Mouse (Mus musculus): Measurements from ENCODE around the gene Gpatch8. TPM values are rescaled to one million over a fixed set of nuclear protein-coding genes. Genes with fewer than 3 reads are reported as not detected.

Gpatch8 gene
- total and polyA plus RNA-seq, 3 experiments, result 17.9 to 29.7 (median 25.8) TPM

GRCm38 (mm10) chr11:102552051-102552450, 4.1 kb downstream of the Gpatch8 start:
- Histone ChIP-seq H3K27ac (ENCODE audit: control insufficient read depth, low read depth, low read length) (no peak overlapping the region), H3K4me1 (ENCODE audit: control insufficient read depth in 1 of 2, insufficient read depth in 2 of 2, low read length in 2 of 2) (peaks cover 13 to 14% of the 10 kb centered on the region in 2 experiments), H3K4me3 (ENCODE audit: control insufficient read depth in 1 of 2, insufficient read depth in 1 of 2, low read depth in 2 of 2, low read length in 2 of 2) (no peak overlapping the region), H3K79me2 (ENCODE audit: control insufficient read depth, insufficient read depth, low read length, poor library complexity) (peaks cover 67% of the 10 kb centered on the region), H3K27me3 (ENCODE audit: control insufficient read depth in 1 of 2, insufficient read depth in 2 of 2, low read length in 2 of 2) (no peaks in the 10 kb centered on the region), H3K9me3 (replicated peaks; ENCODE audit: insufficient read depth, low read length) (no peaks in the 10 kb centered on the region), H3K9ac (ENCODE audit: control insufficient read depth, low read depth, low read length, poor library complexity, severe bottlenecking) (no peak overlapping the region), H3K36me3 (ENCODE audit: control insufficient read depth in 1 of 2, insufficient read depth in 2 of 2, low read length in 2 of 2) (peaks cover 9 to 33% of the 10 kb centered on the region in 2 experiments; a peak in 3 of 4 replicates)
- peak; percentile 58 for DNase-seq (ENCODE audit: low read depth, low spot score)
- TF ChIP-seq JUND (IDR thresholded peaks at IDR 0.05; ENCODE audit: low read depth, low read length) (no peak), ZNF384 (IDR thresholded peaks at IDR 0.05; ENCODE audit: low read depth, low read length) (no peak), ETS1 (IDR thresholded peaks at IDR 0.05; ENCODE audit: low read depth, low read length) (no peak), ZMIZ1 (IDR thresholded peaks at IDR 0.05; ENCODE audit: low read depth, low read length) (no peak), CTCF (IDR thresholded peaks at IDR 0.05 in 2 of 3, conservative IDR thresholded peaks at IDR 0.05 in 1 of 3; ENCODE audit: control insufficient read depth in 1 of 3, insufficient read depth in 1 of 3, low read depth in 2 of 3, low read length in 3 of 3, poor library complexity in 1 of 3, severe bottlenecking in 1 of 3) (peak in 1 of 3 experiments; percentile 31; a peak in 3 of 6 replicates), GATA1 (IDR thresholded peaks at IDR 0.05; ENCODE audit: low read depth, low read length) (no peak), SIN3A (IDR thresholded peaks at IDR 0.05; ENCODE audit: low read length) (no peak; the same call in 1 of the 2 replicates)

DNA sequence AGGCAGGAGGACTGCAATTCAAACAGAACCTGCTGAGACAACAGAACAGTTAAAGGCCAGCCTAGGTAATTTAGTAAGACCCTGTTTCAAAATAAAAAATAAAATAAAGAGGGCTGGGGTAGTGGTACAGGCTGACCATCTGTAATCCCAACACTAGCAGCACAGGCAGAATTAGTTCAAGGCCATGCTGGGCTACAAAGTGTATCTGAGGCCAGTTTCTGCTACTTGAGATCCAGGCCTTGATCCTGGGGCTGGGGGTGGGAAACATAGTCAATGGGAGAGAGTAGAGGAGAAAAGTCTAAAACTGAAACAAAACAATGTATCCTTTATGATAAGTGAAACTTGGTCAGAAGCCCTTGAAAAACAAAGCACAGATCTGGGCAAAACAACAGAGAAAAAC, 5.0 kb downstream of the Gpatch8 start:
- no peak overlapping the region for H3K9ac ChIP-seq (ENCODE audit: control insufficient read depth, low read depth, low read length, poor library complexity, severe bottlenecking)
- peaks cover 71% of the 10 kb centered on the region for H3K79me2 ChIP-seq (ENCODE audit: control insufficient read depth, insufficient read depth, low read length, poor library complexity)
- H3K4me3 ChIP-seq (ENCODE audit: control insufficient read depth in 1 of 2, insufficient read depth in 1 of 2, low read depth in 2 of 2, low read length in 2 of 2), result no peak overlapping the region
- DNase-seq (ENCODE audit: low read depth, low spot score), result no peak
- H3K27me3 ChIP-seq (ENCODE audit: control insufficient read depth in 1 of 2, insufficient read depth in 2 of 2, low read length in 2 of 2), result no peaks in the 10 kb centered on the region
- no peaks in the 10 kb centered on the region for H3K9me3 ChIP-seq (replicated peaks; ENCODE audit: insufficient read depth, low read length)
- TF ChIP-seq ETS1 (IDR thresholded peaks at IDR 0.05; ENCODE audit: low read depth, low read length), result no peak
- no peak for TF ChIP-seq MAX (IDR thresholded peaks at IDR 0.05; ENCODE audit: low read length)
- TF ChIP-seq RAD21 (IDR thresholded peaks at IDR 0.05; ENCODE audit: low read depth, low read length), result no peak
- TF ChIP-seq UBTF (IDR thresholded peaks at IDR 0.05; ENCODE audit: borderline replicate concordance, insufficient read depth, low read depth, low read length), result no peak
- TF ChIP-seq JUND (IDR thresholded peaks at IDR 0.05; ENCODE audit: low read depth, low read length), result no peak
- TF ChIP-seq ZMIZ1 (IDR thresholded peaks at IDR 0.05; ENCODE audit: low read depth, low read length), result no peak
- no peak for TF ChIP-seq NRF1 (IDR thresholded peaks at IDR 0.05; ENCODE audit: insufficient read depth, low read depth, low read length, poor library complexity, severe bottlenecking)
- no peak for TF ChIP-seq USF1 (IDR thresholded peaks at IDR 0.05; ENCODE audit: low read depth, low read length)
- no peak for TF ChIP-seq POLR2AphosphoS5 (IDR thresholded peaks at IDR 0.05; ENCODE audit: borderline replicate concordance, low read depth, low read length)
- no peak for TF ChIP-seq MYC (IDR thresholded peaks at IDR 0.05; ENCODE audit: low read depth, low read length)
- TF ChIP-seq HCFC1 (IDR thresholded peaks at IDR 0.05; ENCODE audit: low read depth, low read length), result no peak
- no peak for TF ChIP-seq TBP (IDR thresholded peaks at IDR 0.05; ENCODE audit: low read depth, low read length)
- TF ChIP-seq MEF2A (IDR thresholded peaks at IDR 0.05; ENCODE audit: extremely low read depth, insufficient replicate concordance, low read depth, low read length, poor library complexity, severe bottlenecking), result no peak
- TF ChIP-seq NELFE (IDR thresholded peaks at IDR 0.05; ENCODE audit: low read depth, low read length), result no peak
- TF ChIP-seq TCF12 (IDR thresholded peaks at IDR 0.05; ENCODE audit: low read depth, low read length), result no peak
- TF ChIP-seq ELF1 (IDR thresholded peaks at IDR 0.05; ENCODE audit: low read depth, low read length), result no peak
- H3K4me1 ChIP-seq (ENCODE audit: control insufficient read depth in 1 of 2, insufficient read depth in 2 of 2, low read length in 2 of 2), result peaks cover 11 to 13% of the 10 kb centered on the region in 2 experiments
- H3K27ac ChIP-seq (ENCODE audit: control insufficient read depth, low read depth, low read length), result no peak overlapping the region
- H3K36me3 ChIP-seq (ENCODE audit: control insufficient read depth in 1 of 2, insufficient read depth in 2 of 2, low read length in 2 of 2), result peaks cover 9 to 28% of the 10 kb centered on the region in 2 experiments; a peak in 3 of 4 replicates
